Mouse (Mus musculus) spleen, adult 2 months (tissue): ENCODE data around the gene Il10.

Experiments used
- CTCF ChIP-seq: fragments of 200-500 bp; IDR thresholded peaks from 2 replicates; pipeline ENCODE4 v1.5.1; 2011; ENCODE audit warnings: mild to moderate bottlenecking, inconsistent platforms; ENCODE audit not compliant: insufficient read depth, insufficient read length, insufficient replicate concordance; ENCODE audit errors: extremely low read depth
- POLR2A ChIP-seq: fragments of 200-500 bp; IDR thresholded peaks from 2 replicates; pipeline ENCODE4 v1.6.1; 2011; ENCODE audit warnings: low read depth, low read length, inconsistent platforms

DNA sequence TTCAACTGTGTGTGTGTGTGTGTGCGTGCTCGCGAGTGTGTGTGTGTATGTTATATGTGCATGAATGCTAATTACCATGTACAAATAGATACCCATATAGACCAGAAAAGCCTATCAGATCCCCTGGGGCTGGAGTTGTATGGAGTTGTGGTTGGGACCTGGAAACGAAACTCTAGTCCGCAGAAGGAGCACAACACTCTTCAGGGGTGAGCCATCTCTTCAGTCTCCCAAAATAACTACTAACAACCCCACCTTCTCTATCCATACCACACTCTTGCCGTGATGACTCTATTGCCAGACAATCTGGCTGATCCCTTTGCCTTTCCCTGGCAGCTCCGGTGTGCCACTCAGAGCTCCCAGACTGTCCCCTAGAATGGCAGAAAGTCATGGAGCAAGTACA lies 3.8 kb upstream of the Il10 start:
- TF ChIP-seq CTCF (no peak), POLR2A (no peak)
